Mouse (Mus musculus): ENCODE data around the gene Zfp65. TPM values are rescaled to one million over a fixed set of nuclear protein-coding genes. Genes with fewer than 3 reads are reported as not detected.

The Zfp65 gene
- total RNA-seq, 2 experiments from 2014 or later, result 3.8 to 4.4 TPM

Other genes starting within 250 kb of the Zfp65 start
- 10 to 100 TPM in 1 of 2 experiments, 1 to 10 TPM in 1; 8.3 to 11.0 TPM for gene Zfp874b, start 244.9 kb downstream of the Zfp65 start, total RNA-seq (2021)
- gene Zfp58, start 228.6 kb downstream of the Zfp65 start, total RNA-seq (2021), result 1 to 10 TPM; 2.8 to 2.9 TPM
- not detected for gene Gm26965, start 203.0 kb downstream of the Zfp65 start, total RNA-seq (2021)
- 1 to 10 TPM; 4.5 to 5.6 TPM for gene Zfp87, start 203.0 kb downstream of the Zfp65 start, total RNA-seq (2021)
- gene Zfp748, start 175.3 kb downstream of the Zfp65 start, total RNA-seq (2021), result 1 to 10 TPM; 2.2 to 2.6 TPM
- 1 to 10 TPM; 2.3 to 2.8 TPM for gene Zfp729b, start 119.5 kb downstream of the Zfp65 start, total RNA-seq (2021)
- under 1 TPM in 1 of 2 experiments, not detected in 1; 0.62 TPM for gene Gm49345, start 91.4 kb downstream of the Zfp65 start, total RNA-seq (2021)
- gene Zfp729a, start 91.4 kb downstream of the Zfp65 start, total RNA-seq (2021), result 1 to 10 TPM; 1.8 to 2.3 TPM
- 1 to 10 TPM; 2.2 to 4.0 TPM for gene Zfp738, start 42.1 kb downstream of the Zfp65 start, total RNA-seq (2021)
- 1 to 10 TPM; 1.9 to 2.3 TPM for gene Zfp85, start 26.1 kb upstream of the Zfp65 start, total RNA-seq (2021)
- gene Zfp493, start 50.5 kb upstream of the Zfp65 start, total RNA-seq (2021), result 1 to 10 TPM; 2.7 to 3.1 TPM
- gene Zfp273, start 84.6 kb upstream of the Zfp65 start, total RNA-seq (2021), result 1 to 10 TPM; 1.4 to 2.1 TPM
- under 1 TPM; 0.92 to 0.94 TPM for gene Gm10037, start 101.9 kb upstream of the Zfp65 start, total RNA-seq (2021)
- not detected for gene BC048507, start 134.2 kb upstream of the Zfp65 start, total RNA-seq (2021)

Data from gastrocnemius, postnatal 25 days (tissue).